Mouse (Mus musculus): ENCODE measurements around the gene Usf3. TPM values are rescaled to one million over a fixed set of nuclear protein-coding genes. Genes with fewer than 3 reads are reported as not detected.
A peak's percentile ranks its signal among the peaks of the same experiment; 100 is the strongest.

The Usf3 gene
- polyA plus RNA-seq (2015; fragmentation: Nextera tagmentation; extraction: Ambion mirVana): 1.6 and 1.7 TPM in 2 replicates

GRCm38 (mm10) chr16:44173155-44173941 is at the start of gene Usf3:
Gene Usf3 (plus strand): TSS chr16:44173246.
- H3K9ac ChIP-seq: peak within 1 kb of the TSS; percentile 98
- H3K4me3 ChIP-seq: peak within 1 kb of the TSS; percentile 97
- under 1% methylated on average over 47 of the region's 77 CpGs for WGBS
- peak; percentile 73 for ATAC-seq (replicated peaks; ENCODE audit: insufficient number of reproducible peaks, insufficient read depth, low FRiP score, low read depth)
- no peaks in the 10 kb centered on the region for H3K27me3 ChIP-seq
- no peaks in the 10 kb centered on the region for H3K9me3 ChIP-seq (replicated peaks)
- peak within 1 kb of the TSS; percentile 99 for H3K27ac ChIP-seq
- H3K4me1 ChIP-seq (replicated peaks): peaks cover 16% of the 10 kb centered on the region
- H3K36me3 ChIP-seq: no peaks in the 10 kb centered on the region
- peak within 1 kb of the TSS; percentile 79 for H3K4me2 ChIP-seq

- no peaks in the 10 kb centered on the region for H3K27me3 ChIP-seq
- no peaks in the 10 kb centered on the region for H3K36me3 ChIP-seq
- H3K27ac ChIP-seq: no peak overlapping the region
- ATAC-seq (replicated peaks; ENCODE audit: insufficient number of reproducible peaks, insufficient read depth, low FRiP score, low read depth): no peak
- no peaks in the 10 kb centered on the region; the same call in 1 of the 2 replicates for H3K4me1 ChIP-seq (replicated peaks)
- WGBS: 75% methylated on average over 2 of the region's 2 CpGs
- no peaks in the 10 kb centered on the region for H3K9me3 ChIP-seq (replicated peaks)
- H3K4me3 ChIP-seq: no peak overlapping the region
- H3K9ac ChIP-seq: no peak overlapping the region
- no peak overlapping the region for H3K4me2 ChIP-seq
Measured at GRCm38 (mm10) chr16:44123786-44124185, 49.3 kb upstream of the Usf3 start.

GRCm38 (mm10) chr16:44124713-44125112 is 48.3 kb upstream of the Usf3 start:
- Histone ChIP-seq H3K9me3 (replicated peaks) (no peaks in the 10 kb centered on the region), H3K27me3 (no peaks in the 10 kb centered on the region), H3K27ac (no peak overlapping the region), H3K4me3 (no peak overlapping the region), H3K4me2 (no peak overlapping the region), H3K9ac (no peak overlapping the region), H3K4me1 (replicated peaks) (no peaks in the 10 kb centered on the region; the same call in 1 of the 2 replicates), H3K36me3 (no peaks in the 10 kb centered on the region)
- no peak for ATAC-seq (replicated peaks; ENCODE audit: insufficient number of reproducible peaks, insufficient read depth, low FRiP score, low read depth)
- WGBS: 65% methylated on average over 1 of the region's 1 CpGs

- H3K4me1 ChIP-seq (replicated peaks): no peaks in the 10 kb centered on the region; the same call in 1 of the 2 replicates
- no peaks in the 10 kb centered on the region for H3K9me3 ChIP-seq (replicated peaks)
- H3K27me3 ChIP-seq: no peaks in the 10 kb centered on the region
- 85% methylated on average over 2 of the region's 2 CpGs for WGBS
- no peak for ATAC-seq (replicated peaks; ENCODE audit: insufficient number of reproducible peaks, insufficient read depth, low FRiP score, low read depth)
- no peak overlapping the region for H3K4me2 ChIP-seq
- no peaks in the 10 kb centered on the region for H3K36me3 ChIP-seq
- no peak overlapping the region for H3K9ac ChIP-seq
- no peak overlapping the region for H3K4me3 ChIP-seq
- H3K27ac ChIP-seq: no peak overlapping the region
Measured at GRCm38 (mm10) chr16:44125436-44125835, 47.6 kb upstream of the Usf3 start.

- H3K4me2 ChIP-seq: no peak overlapping the region
- H3K9ac ChIP-seq: no peak overlapping the region
- WGBS: 54% methylated on average over 4 of the region's 4 CpGs
Measured at GRCm38 (mm10) chr16:44126437-44126836, 46.6 kb upstream of the Usf3 start.

GRCm38 (mm10) chr16:44132300-44132699 is 40.7 kb upstream of the Usf3 start:
- Histone ChIP-seq H3K36me3 (no peaks in the 10 kb centered on the region), H3K27ac (no peak overlapping the region), H3K4me3 (no peak overlapping the region), H3K9me3 (replicated peaks) (no peaks in the 10 kb centered on the region), H3K9ac (no peak overlapping the region), H3K4me2 (no peak overlapping the region), H3K27me3 (no peaks in the 10 kb centered on the region), H3K4me1 (replicated peaks) (0 out of 2 replicates have a peak, but pooled peaks cover 2% of the 10 kb centered on the region)
- no peak for ATAC-seq (replicated peaks; ENCODE audit: insufficient number of reproducible peaks, insufficient read depth, low FRiP score, low read depth)
- WGBS: 82% methylated on average over 4 of the region's 4 CpGs

More at GRCm38 (mm10) chr16:44126437-44126836, 46.6 kb upstream of the Usf3 start:
- Histone ChIP-seq H3K27ac (no peak overlapping the region), H3K4me3 (no peak overlapping the region), H3K4me1 (replicated peaks) (no peaks in the 10 kb centered on the region; the same call in 1 of the 2 replicates), H3K9me3 (replicated peaks) (no peaks in the 10 kb centered on the region), H3K27me3 (no peaks in the 10 kb centered on the region), H3K36me3 (no peaks in the 10 kb centered on the region)
- ATAC-seq (replicated peaks; ENCODE audit: insufficient number of reproducible peaks, insufficient read depth, low FRiP score, low read depth): no peak

GRCm38 (mm10) chr16:44133187-44133586 is 39.9 kb upstream of the Usf3 start:
- H3K4me1 ChIP-seq (replicated peaks): peaks cover 9% of the 10 kb centered on the region
- H3K4me2 ChIP-seq: no peak overlapping the region
- H3K9me3 ChIP-seq (replicated peaks): no peaks in the 10 kb centered on the region
- H3K4me3 ChIP-seq: no peak overlapping the region
- WGBS: 74% methylated on average over 3 of the region's 3 CpGs
- ATAC-seq (replicated peaks; ENCODE audit: insufficient number of reproducible peaks, insufficient read depth, low FRiP score, low read depth): no peak
- H3K27ac ChIP-seq: no peak overlapping the region
- no peaks in the 10 kb centered on the region for H3K27me3 ChIP-seq
- H3K9ac ChIP-seq: no peak overlapping the region
- H3K36me3 ChIP-seq: no peaks in the 10 kb centered on the region

- no peaks in the 10 kb centered on the region for H3K27me3 ChIP-seq
- no peaks in the 10 kb centered on the region for H3K36me3 ChIP-seq
- no peak overlapping the region for H3K4me2 ChIP-seq
- no peaks in the 10 kb centered on the region for H3K9me3 ChIP-seq (replicated peaks)
- no peak overlapping the region for H3K4me3 ChIP-seq
- ATAC-seq (replicated peaks; ENCODE audit: insufficient number of reproducible peaks, insufficient read depth, low FRiP score, low read depth): no peak
- WGBS: 80% methylated on average over 6 of the region's 6 CpGs
- H3K4me1 ChIP-seq (replicated peaks): peaks cover 14% of the 10 kb centered on the region
- H3K27ac ChIP-seq: no peak overlapping the region
- no peak overlapping the region for H3K9ac ChIP-seq
Measured at GRCm38 (mm10) chr16:44136511-44137021, 36.5 kb upstream of the Usf3 start.

- peak overlapping the region; percentile 98 for H3K27ac ChIP-seq
- H3K4me2 ChIP-seq: peak overlapping the region; percentile 95
- no peak; the same call in 1 of the 2 replicates for ATAC-seq (replicated peaks; ENCODE audit: insufficient number of reproducible peaks, insufficient read depth, low FRiP score, low read depth)
- WGBS: under 1% methylated on average over 24 of the region's 24 CpGs
- no peaks in the 10 kb centered on the region for H3K36me3 ChIP-seq
- no peaks in the 10 kb centered on the region for H3K9me3 ChIP-seq (replicated peaks)
- H3K9ac ChIP-seq: peak overlapping the region; percentile 90
- H3K4me1 ChIP-seq (replicated peaks): peaks cover 16% of the 10 kb centered on the region
- peak overlapping the region; percentile 89 for H3K4me3 ChIP-seq
- H3K27me3 ChIP-seq: no peaks in the 10 kb centered on the region
Measured at GRCm38 (mm10) chr16:44138377-44138978, 34.6 kb upstream of the Usf3 start.

GRCm38 (mm10) chr16:44138979-44139535 is 34.0 kb upstream of the Usf3 start:
- H3K4me3 ChIP-seq: peak overlapping the region; percentile 89
- H3K36me3 ChIP-seq: no peaks in the 10 kb centered on the region
- H3K4me2 ChIP-seq: peak overlapping the region; percentile 95
- no peaks in the 10 kb centered on the region for H3K27me3 ChIP-seq
- no peaks in the 10 kb centered on the region for H3K9me3 ChIP-seq (replicated peaks)
- H3K9ac ChIP-seq: peak overlapping the region; percentile 90
- peak overlapping the region; percentile 98 for H3K27ac ChIP-seq
- H3K4me1 ChIP-seq (replicated peaks): peaks cover 14% of the 10 kb centered on the region
- WGBS: under 1% methylated on average over 25 of the region's 25 CpGs
- peak; percentile 83 for ATAC-seq (replicated peaks; ENCODE audit: insufficient number of reproducible peaks, insufficient read depth, low FRiP score, low read depth)

GRCm38 (mm10) chr16:44139536-44140185 is 33.4 kb upstream of the Usf3 start, which contains the start of the genes Atp6v1a and Naa50:
Gene Atp6v1a (minus strand): TSS chr16:44139705.
Gene Naa50 (plus strand): TSS chr16:44139830.
- H3K4me1 ChIP-seq (replicated peaks): peaks cover 14% of the 10 kb centered on the region
- peak within 1 kb of the TSS; percentile 95 for H3K4me2 ChIP-seq
- no peaks in the 10 kb centered on the region for H3K9me3 ChIP-seq (replicated peaks)
- no peaks in the 10 kb centered on the region for H3K36me3 ChIP-seq
- WGBS: under 1% methylated on average over 69 of the region's 71 CpGs
- no peaks in the 10 kb centered on the region for H3K27me3 ChIP-seq
- H3K27ac ChIP-seq: peak within 1 kb of the TSS; percentile 98
- H3K9ac ChIP-seq: peak within 1 kb of the TSS; percentile 90
- ATAC-seq (replicated peaks; ENCODE audit: insufficient number of reproducible peaks, insufficient read depth, low FRiP score, low read depth): peak; percentile 91
- peak within 1 kb of the TSS; percentile 89 for H3K4me3 ChIP-seq
